Mouse (Mus musculus): ENCODE measurements around the gene Plxna4. TPM values are rescaled to one million over a fixed set of nuclear protein-coding genes. Genes with fewer than 3 reads are reported as not detected.

Gene Plxna4
- polyA plus RNA-seq, 1 experiment from 2014 or later: 0.26 TPM

DNA sequence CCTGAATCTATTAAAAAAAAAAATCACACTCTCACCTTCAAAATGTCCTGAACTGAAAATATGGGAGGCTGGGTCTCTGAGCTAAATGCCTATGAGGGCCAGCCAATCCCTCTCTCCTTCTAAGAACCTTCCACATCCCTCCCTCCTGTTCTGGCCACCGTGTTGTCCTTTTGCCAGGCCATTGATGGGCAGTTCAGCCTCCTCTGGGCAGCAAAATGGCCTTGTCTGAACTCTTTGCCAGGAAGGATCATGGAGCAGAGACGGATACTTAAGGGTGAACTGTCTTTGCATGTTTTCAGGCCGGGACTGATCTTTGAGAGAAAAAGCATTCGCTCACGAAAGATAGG, 408.0 kb downstream of the Plxna4 start:
- H3K4me3 ChIP-seq (ENCODE audit: low read depth, low read length): no peak overlapping the region
- no peaks in the 10 kb centered on the region for H3K27me3 ChIP-seq (ENCODE audit: control insufficient read depth, insufficient read depth, low read depth, low read length)
- H3K9ac ChIP-seq (ENCODE audit: low read depth, low read length): no peak overlapping the region
- H3K36me3 ChIP-seq (ENCODE audit: control insufficient read depth, insufficient read depth): no peaks in the 10 kb centered on the region
- no peak for ATAC-seq (ENCODE audit: low read depth)
- no peak overlapping the region for H3K27ac ChIP-seq (ENCODE audit: low read length)
- H3K4me1 ChIP-seq (ENCODE audit: control insufficient read depth, low read depth, low read length): no peaks in the 10 kb centered on the region
- no peaks in the 10 kb centered on the region for H3K9me3 ChIP-seq (replicated peaks; ENCODE audit: control insufficient read depth, low read length)
- 65% methylated on average over 5 of the region's 5 CpGs for WGBS (ENCODE audit: insufficient replicate concordance)
- H3K4me2 ChIP-seq (ENCODE audit: low read depth, low read length): no peak overlapping the region

DNA sequence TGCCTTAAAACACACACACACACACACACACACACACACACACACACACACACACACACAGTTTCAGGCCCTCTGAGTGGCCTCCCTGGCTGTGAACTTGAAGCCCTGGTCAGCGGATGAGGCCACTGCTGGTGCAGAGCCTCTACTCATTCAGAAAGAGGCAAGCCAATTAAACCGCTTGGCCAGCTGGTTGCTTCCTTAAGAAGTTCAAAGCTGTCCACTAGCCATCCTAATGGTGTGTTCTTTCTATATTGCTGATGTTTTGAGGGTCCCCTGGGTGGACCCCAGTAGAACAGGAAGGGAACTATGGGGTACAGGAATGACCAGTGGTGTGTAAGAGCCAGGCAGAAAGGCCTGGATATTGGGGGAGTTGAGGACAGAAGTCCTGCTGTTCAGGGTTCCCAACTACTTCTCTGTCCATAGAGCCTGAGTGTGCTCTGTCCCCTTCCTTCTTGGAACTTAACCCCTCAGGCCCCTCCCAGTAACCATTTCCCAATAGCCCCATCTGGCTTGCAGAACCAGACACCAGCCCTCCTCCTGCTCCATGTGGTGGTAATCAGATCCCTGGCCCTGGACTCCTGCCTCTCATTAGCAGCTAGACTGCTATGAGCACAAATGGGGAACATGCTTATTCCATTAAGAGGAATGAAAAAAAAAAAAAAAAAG, 408.5 kb downstream of the Plxna4 start:
- 55% methylated on average over 2 of the region's 2 CpGs for WGBS (ENCODE audit: insufficient replicate concordance)
- Histone ChIP-seq H3K4me1 (ENCODE audit: control insufficient read depth, low read depth, low read length) (no peaks in the 10 kb centered on the region), H3K27me3 (ENCODE audit: control insufficient read depth, insufficient read depth, low read depth, low read length) (no peaks in the 10 kb centered on the region), H3K9me3 (replicated peaks; ENCODE audit: control insufficient read depth, low read length) (no peaks in the 10 kb centered on the region), H3K4me3 (ENCODE audit: low read depth, low read length) (no peak overlapping the region), H3K27ac (ENCODE audit: low read length) (no peak overlapping the region), H3K4me2 (ENCODE audit: low read depth, low read length) (no peak overlapping the region), H3K36me3 (ENCODE audit: control insufficient read depth, insufficient read depth) (no peaks in the 10 kb centered on the region), H3K9ac (ENCODE audit: low read depth, low read length) (no peak overlapping the region)
- no peak for ATAC-seq (ENCODE audit: low read depth)

DNA sequence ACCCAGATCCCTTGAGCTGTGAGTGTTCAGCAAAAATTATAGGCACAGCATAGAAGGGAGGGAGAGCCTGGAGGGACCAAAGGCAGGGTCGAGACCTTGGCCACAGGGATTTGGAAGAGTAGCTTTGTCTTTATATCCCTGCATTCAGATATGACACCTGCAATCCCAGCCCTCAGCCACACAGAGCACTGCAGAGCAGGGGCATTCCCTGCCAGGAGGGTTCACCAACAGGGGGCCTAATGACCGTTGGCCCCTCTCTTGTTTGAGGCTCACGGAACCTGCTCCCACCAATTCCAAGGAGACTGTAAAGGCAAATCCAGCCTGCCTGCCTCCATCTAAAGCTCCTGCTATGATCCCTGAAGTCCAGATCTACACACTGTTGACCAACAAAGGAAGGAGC, 410.1 kb downstream of the Plxna4 start:
- no peaks in the 10 kb centered on the region for H3K9me3 ChIP-seq (replicated peaks; ENCODE audit: control insufficient read depth, low read length)
- no peak overlapping the region for H3K4me2 ChIP-seq (ENCODE audit: low read depth, low read length)
- ATAC-seq (ENCODE audit: low read depth): no peak
- H3K27ac ChIP-seq (ENCODE audit: low read length): no peak overlapping the region; the same call in 1 of the 2 replicates
- no peaks in the 10 kb centered on the region for H3K4me1 ChIP-seq (ENCODE audit: control insufficient read depth, low read depth, low read length)
- WGBS (ENCODE audit: insufficient replicate concordance): 56% methylated on average over 3 of the region's 3 CpGs
- no peak overlapping the region for H3K4me3 ChIP-seq (ENCODE audit: low read depth, low read length)
- H3K36me3 ChIP-seq (ENCODE audit: control insufficient read depth, insufficient read depth): no peaks in the 10 kb centered on the region
- H3K9ac ChIP-seq (ENCODE audit: low read depth, low read length): no peak overlapping the region
- H3K27me3 ChIP-seq (ENCODE audit: control insufficient read depth, insufficient read depth, low read depth, low read length): no peaks in the 10 kb centered on the region

DNA sequence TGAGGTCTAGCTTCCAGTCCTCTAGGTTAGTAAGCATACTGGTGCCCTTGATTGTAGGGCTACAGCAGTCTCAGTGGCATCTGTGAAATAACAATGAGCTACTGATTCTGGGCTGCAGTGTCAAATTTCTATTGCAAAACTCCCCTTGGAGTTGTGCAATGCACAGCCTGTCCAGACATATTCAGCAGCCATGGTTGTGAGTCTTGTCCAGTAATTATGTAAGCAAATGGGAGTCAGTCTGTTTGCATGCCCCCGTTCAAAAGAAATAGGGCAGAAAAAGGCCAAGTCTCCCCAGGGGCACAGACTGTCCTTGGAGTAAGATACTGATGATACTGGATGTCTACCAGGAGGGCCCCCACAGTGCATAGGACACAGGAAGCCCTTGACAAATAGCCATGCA, 420.3 kb downstream of the Plxna4 start:
- H3K36me3 ChIP-seq (ENCODE audit: control insufficient read depth, insufficient read depth): no peaks in the 10 kb centered on the region
- ATAC-seq (ENCODE audit: low read depth): peak; percentile 45; the same call in 1 of the 2 replicates
- no peak overlapping the region for H3K4me2 ChIP-seq (ENCODE audit: low read depth, low read length)
- H3K27me3 ChIP-seq (ENCODE audit: control insufficient read depth, insufficient read depth, low read depth, low read length): no peaks in the 10 kb centered on the region
- no peaks in the 10 kb centered on the region for H3K9me3 ChIP-seq (replicated peaks; ENCODE audit: control insufficient read depth, low read length)
- no peak overlapping the region for H3K9ac ChIP-seq (ENCODE audit: low read depth, low read length)
- H3K4me3 ChIP-seq (ENCODE audit: low read depth, low read length): no peak overlapping the region
- no peaks in the 10 kb centered on the region; the same call in 1 of the 2 replicates for H3K4me1 ChIP-seq (ENCODE audit: control insufficient read depth, low read depth, low read length)
- no peak overlapping the region for H3K27ac ChIP-seq (ENCODE audit: low read length)
- WGBS (ENCODE audit: insufficient replicate concordance): 41% methylated on average over 1 of the region's 1 CpGs

DNA sequence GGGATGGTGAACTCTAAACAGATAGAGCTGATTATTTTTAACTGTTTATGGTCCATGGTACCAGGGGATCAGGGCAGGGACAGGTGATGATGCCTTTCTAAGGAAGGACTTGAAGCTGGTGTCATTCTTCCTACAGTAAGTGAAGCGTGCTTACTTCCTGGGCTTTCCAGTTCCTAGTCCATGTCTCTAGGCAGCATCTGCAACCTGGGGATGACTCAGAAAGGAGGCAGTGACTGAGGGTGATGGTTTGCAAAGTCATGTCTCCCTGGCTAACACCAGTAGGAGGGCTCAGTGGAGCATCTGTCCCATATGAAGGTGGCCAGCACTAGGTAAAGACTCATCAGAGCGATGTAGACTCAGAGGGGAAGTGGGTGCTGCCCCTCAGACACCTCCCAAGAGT, 427.6 kb downstream of the Plxna4 start:
- H3K9me3 ChIP-seq (replicated peaks; ENCODE audit: control insufficient read depth, low read length): no peaks in the 10 kb centered on the region
- no peak overlapping the region for H3K4me3 ChIP-seq (ENCODE audit: low read depth, low read length)
- no peaks in the 10 kb centered on the region for H3K36me3 ChIP-seq (ENCODE audit: control insufficient read depth, insufficient read depth)
- no peaks in the 10 kb centered on the region for H3K4me1 ChIP-seq (ENCODE audit: control insufficient read depth, low read depth, low read length)
- 33% methylated on average over 2 of the region's 2 CpGs for WGBS (ENCODE audit: insufficient replicate concordance)
- H3K4me2 ChIP-seq (ENCODE audit: low read depth, low read length): no peak overlapping the region
- no peak overlapping the region for H3K9ac ChIP-seq (ENCODE audit: low read depth, low read length)
- no peaks in the 10 kb centered on the region for H3K27me3 ChIP-seq (ENCODE audit: control insufficient read depth, insufficient read depth, low read depth, low read length)
- no peak overlapping the region for H3K27ac ChIP-seq (ENCODE audit: low read length)
- no peak for ATAC-seq (ENCODE audit: low read depth)

DNA sequence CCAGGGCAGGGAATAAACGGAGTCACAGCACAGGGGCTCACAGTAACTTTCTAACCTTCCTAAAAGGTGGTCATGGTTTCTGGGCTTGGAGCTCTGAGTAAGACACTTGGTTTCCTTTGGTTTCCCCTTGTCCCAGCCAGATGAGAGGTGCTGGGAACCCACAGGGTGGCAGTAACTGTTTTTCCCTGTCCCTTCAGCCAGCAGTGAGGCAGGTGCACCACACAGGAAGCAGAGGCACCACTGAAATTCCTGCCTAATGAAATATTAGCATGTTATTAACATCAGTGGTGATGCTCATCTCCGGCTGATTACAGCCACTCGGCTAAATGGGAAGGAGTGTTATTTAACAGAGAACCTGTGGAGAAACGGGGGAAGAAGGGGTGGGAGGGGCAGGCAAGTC, 428.1 kb downstream of the Plxna4 start:
- 42% methylated on average over 4 of the region's 4 CpGs for WGBS (ENCODE audit: insufficient replicate concordance)
- H3K4me3 ChIP-seq (ENCODE audit: low read depth, low read length): no peak overlapping the region

DNA sequence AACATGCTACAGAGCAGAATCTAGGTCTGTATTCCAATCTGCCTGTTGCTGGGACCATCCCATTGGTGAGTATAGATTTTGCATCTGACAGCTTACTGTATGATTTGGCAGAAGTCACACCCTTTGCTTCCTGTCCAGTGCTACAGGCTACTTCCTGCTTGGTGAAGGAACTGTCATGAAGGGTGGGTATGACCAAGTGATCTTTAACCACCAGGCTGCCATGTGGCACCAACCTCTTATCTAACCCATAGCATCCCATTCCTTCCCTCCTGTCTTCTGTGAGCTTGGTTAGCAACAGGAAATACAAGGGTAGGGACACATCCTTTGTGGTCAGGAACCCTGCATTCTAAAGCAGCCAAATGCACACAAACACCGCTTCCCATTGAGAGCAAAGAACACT, 429.6 kb downstream of the Plxna4 start:
- H3K36me3 ChIP-seq (ENCODE audit: control insufficient read depth, insufficient read depth): no peaks in the 10 kb centered on the region
- H3K27ac ChIP-seq (ENCODE audit: low read length): no peak overlapping the region
- H3K9me3 ChIP-seq (replicated peaks; ENCODE audit: control insufficient read depth, low read length): no peaks in the 10 kb centered on the region
- WGBS (ENCODE audit: insufficient replicate concordance): 10% methylated on average over 1 of the region's 1 CpGs
- H3K27me3 ChIP-seq (ENCODE audit: control insufficient read depth, insufficient read depth, low read depth, low read length): no peaks in the 10 kb centered on the region
- no peak overlapping the region for H3K4me2 ChIP-seq (ENCODE audit: low read depth, low read length)
- H3K4me1 ChIP-seq (ENCODE audit: control insufficient read depth, low read depth, low read length): no peaks in the 10 kb centered on the region
- H3K9ac ChIP-seq (ENCODE audit: low read depth, low read length): no peak overlapping the region
- H3K4me3 ChIP-seq (ENCODE audit: low read depth, low read length): no peak overlapping the region
- ATAC-seq (ENCODE audit: low read depth): no peak

More for the DNA sequence above, 428.1 kb downstream of the Plxna4 start:
- no peaks in the 10 kb centered on the region for H3K27me3 ChIP-seq (ENCODE audit: control insufficient read depth, insufficient read depth, low read depth, low read length)
- no peak overlapping the region for H3K9ac ChIP-seq (ENCODE audit: low read depth, low read length)
- H3K27ac ChIP-seq (ENCODE audit: low read length): no peak overlapping the region
- no peak overlapping the region for H3K4me2 ChIP-seq (ENCODE audit: low read depth, low read length)
- no peaks in the 10 kb centered on the region for H3K4me1 ChIP-seq (ENCODE audit: control insufficient read depth, low read depth, low read length)
- H3K9me3 ChIP-seq (replicated peaks; ENCODE audit: control insufficient read depth, low read length): no peaks in the 10 kb centered on the region
- no peaks in the 10 kb centered on the region for H3K36me3 ChIP-seq (ENCODE audit: control insufficient read depth, insufficient read depth)
- no peak for ATAC-seq (ENCODE audit: low read depth)

DNA sequence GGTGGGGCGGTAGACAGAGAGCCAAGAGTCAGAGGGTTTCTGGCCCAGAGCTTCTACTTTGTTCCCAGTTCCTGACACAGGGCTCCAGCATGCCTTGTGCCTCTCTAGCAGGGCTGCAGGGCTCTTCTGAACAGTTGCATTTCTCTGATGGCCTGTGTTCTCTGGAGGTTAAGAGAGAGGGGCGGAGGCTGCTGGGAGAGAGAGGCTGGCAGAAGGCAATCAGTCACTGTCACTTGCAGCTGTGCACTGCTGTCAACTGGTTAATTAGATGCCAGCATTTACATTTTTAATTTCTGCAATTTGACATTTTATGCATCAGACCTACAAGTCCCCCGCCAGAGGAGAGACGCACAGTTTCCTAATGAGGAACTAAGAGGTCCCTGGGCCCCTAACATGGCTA, 434.8 kb downstream of the Plxna4 start:
- WGBS (ENCODE audit: insufficient replicate concordance): 54% methylated on average over 4 of the region's 4 CpGs
- no peak for ATAC-seq (ENCODE audit: low read depth)
- no peaks in the 10 kb centered on the region for H3K9me3 ChIP-seq (replicated peaks; ENCODE audit: control insufficient read depth, low read length)
- no peak overlapping the region for H3K4me3 ChIP-seq (ENCODE audit: low read depth, low read length)
- H3K4me1 ChIP-seq (ENCODE audit: control insufficient read depth, low read depth, low read length): no peaks in the 10 kb centered on the region
- no peaks in the 10 kb centered on the region for H3K27me3 ChIP-seq (ENCODE audit: control insufficient read depth, insufficient read depth, low read depth, low read length)
- H3K36me3 ChIP-seq (ENCODE audit: control insufficient read depth, insufficient read depth): no peaks in the 10 kb centered on the region
- no peak overlapping the region for H3K9ac ChIP-seq (ENCODE audit: low read depth, low read length)
- no peak overlapping the region for H3K4me2 ChIP-seq (ENCODE audit: low read depth, low read length)
- H3K27ac ChIP-seq (ENCODE audit: low read length): no peak overlapping the region

DNA sequence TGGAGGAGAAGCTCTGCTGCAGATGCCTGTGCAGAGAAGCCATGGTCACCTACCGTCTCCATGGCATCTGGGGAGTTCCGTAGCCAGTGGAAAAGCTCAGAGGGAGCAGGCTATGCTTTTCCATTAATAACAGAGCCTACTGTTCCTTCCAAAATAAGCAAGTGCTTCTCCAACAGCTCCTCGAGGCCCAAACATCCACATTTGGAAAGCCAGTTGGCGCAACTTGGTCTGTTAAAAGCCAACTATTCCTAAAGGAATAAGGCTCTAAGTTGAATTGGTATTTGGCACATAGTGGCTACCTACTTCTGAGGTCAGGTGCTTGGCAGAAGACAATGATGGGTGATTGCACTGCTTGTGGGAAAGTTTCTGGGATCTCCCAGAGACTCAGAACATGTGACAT, 437.2 kb downstream of the Plxna4 start:
- H3K9ac ChIP-seq (ENCODE audit: low read depth, low read length): no peak overlapping the region
- no peaks in the 10 kb centered on the region for H3K36me3 ChIP-seq (ENCODE audit: control insufficient read depth, insufficient read depth)
- no peaks in the 10 kb centered on the region for H3K4me1 ChIP-seq (ENCODE audit: control insufficient read depth, low read depth, low read length)
- 54% methylated on average over 4 of the region's 4 CpGs for WGBS (ENCODE audit: insufficient replicate concordance)
- H3K4me3 ChIP-seq (ENCODE audit: low read depth, low read length): no peak overlapping the region
- ATAC-seq (ENCODE audit: low read depth): no peak
- no peak overlapping the region for H3K27ac ChIP-seq (ENCODE audit: low read length)
- no peaks in the 10 kb centered on the region for H3K27me3 ChIP-seq (ENCODE audit: control insufficient read depth, insufficient read depth, low read depth, low read length)
- H3K9me3 ChIP-seq (replicated peaks; ENCODE audit: control insufficient read depth, low read length): no peaks in the 10 kb centered on the region
- H3K4me2 ChIP-seq (ENCODE audit: low read depth, low read length): no peak overlapping the region

All from liver, embryonic 16.5 days (tissue).